Mouse (Mus musculus) brain, embryonic 14.5 days (tissue): ENCODE measurements at regions not wholly inside any gene's neighbourhood (a gene's known extent, or its start where the extent isn't known, plus 50 kb on each side); places are given as distances from the start of the nearest gene placed in this dataset.
A peak's percentile ranks its signal among the peaks of the same experiment; 100 is the strongest.
"Not testable (repeated sequence)": the region's sequence is repeated elsewhere in the genome, so short reads cannot be mapped to it uniquely, and the experiment has no call there.

Experiments used
- DNase-seq: peaks from one replicate; pipeline ENCODE4 v3.0.0-alpha.2; 2011; ENCODE audit warnings: low read depth
- CTCF ChIP-seq: fragments of 200-500 bp; IDR thresholded peaks from 2 replicates; pipeline ENCODE4 v1.5.1; 2012; ENCODE audit warnings: inconsistent platforms, mild to moderate bottlenecking, moderate library complexity, borderline replicate concordance; ENCODE audit not compliant: insufficient read depth, insufficient read length; ENCODE audit errors: extremely low read depth
- POLR2A ChIP-seq: fragments of 200-500 bp; IDR thresholded peaks from 2 replicates; pipeline ENCODE4 v1.6.1; 2012; ENCODE audit warnings: mild to moderate bottlenecking, inconsistent platforms, borderline replicate concordance; ENCODE audit not compliant: poor library complexity, insufficient read depth, insufficient read length, severe bottlenecking; ENCODE audit errors: extremely low read depth

DNA sequence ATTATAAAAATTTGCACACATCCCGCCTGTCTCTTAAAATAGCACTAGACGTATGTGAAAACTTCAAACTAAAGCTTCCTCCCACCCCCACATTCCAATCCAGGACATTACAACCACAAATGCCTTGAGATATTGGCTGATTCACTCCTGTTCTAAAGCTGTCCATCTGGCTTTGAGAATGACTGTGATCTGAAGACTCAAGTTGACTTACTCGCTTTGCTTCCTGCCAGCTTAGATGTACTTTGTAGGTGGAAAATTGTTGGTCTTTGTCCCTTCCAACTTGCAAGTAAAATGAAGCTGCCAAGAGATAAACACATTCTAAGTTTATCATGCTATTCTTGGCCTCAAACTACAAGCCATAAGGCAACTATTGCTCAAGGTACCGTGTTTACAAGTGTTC lies 779.7 kb downstream of the Cetn3 start:
- TF ChIP-seq POLR2A (no peak), CTCF (no peak)
- DNase-seq = peak; percentile 13

DNA sequence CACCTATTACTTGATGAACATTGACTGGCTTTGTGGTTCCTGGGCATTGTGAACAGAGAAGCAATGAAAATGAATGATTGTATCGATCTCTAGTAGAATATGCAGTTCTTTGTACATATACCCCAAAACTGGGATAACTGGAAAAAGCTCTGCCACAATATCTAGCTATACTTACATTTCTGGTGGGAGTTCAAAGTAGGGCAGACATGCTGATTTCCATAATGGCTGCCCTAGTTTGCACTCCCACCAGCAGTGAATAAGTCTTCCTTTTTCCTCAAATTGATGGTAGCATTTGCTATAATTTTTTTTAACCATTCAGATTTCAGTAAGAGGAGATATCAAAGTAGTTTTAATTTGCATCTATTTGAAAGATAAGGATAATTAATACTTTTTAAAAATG lies 788.0 kb downstream of the Cetn3 start:
- no peak for DNase-seq
- no peak for TF ChIP-seq CTCF
- no peak for TF ChIP-seq POLR2A

DNA sequence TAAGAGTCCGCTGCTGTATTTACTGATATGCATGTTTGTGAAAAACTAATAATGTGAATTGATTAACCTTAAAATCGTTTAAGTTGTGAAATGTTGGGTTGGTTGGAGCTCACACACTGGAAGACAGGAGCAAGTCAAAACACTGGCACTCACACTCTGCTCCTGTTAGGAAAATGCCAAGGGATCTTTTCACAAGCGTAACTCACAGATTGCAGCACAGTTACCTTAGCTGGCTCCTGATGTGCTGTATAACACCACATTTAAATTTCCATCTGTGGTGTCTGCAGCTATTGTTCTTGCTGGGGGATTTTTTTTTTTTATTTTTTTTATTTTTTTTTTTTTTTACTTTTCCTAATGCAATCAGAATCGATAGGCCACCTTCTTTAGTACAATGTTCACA lies 795.1 kb downstream of the Cetn3 start:
- no peak for TF ChIP-seq CTCF
- no peak for TF ChIP-seq POLR2A
- DNase-seq = peak; percentile 49

DNA sequence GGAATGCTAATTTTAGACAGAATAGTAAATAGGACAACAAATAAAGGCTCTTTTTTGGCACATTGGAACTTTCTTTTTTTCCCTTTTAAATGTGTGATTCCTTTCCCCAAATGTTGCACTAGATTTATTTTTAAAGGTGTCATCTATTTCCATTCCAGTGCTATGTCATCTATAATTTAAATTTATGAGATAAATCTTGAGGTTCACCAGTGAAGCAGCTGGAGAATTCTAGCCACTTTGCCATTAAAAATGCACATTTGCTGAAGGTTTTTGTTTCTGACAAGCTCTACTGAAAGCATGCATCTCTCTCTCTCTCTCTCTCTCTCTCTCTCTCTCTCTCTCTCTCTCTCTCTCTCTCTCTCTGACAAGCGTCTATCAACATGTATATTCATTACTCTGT lies 803.5 kb downstream of the Cetn3 start:
- no peak for DNase-seq
- TF ChIP-seq CTCF = no peak
- no peak for TF ChIP-seq POLR2A

DNA sequence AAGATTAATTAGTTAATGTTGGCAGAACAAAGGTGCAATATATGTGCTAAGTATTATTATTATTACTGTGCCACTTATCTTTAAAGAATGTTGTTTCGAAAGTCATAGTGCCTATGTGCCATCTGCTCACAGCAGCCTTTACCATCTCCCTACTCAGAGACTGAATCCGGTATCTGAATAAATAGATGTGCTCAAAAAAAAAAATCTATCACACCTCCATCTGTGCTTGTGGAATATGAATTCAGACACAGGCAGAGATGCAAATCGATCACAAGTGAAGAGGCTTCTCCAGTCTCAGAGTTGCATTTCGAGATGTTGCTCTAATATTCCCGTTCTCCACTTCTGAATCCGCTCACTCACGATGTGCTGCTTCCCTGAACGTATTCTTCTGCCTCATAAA lies 811.0 kb downstream of the Cetn3 start:
- peak; percentile 43 for DNase-seq
- TF ChIP-seq POLR2A (no peak), CTCF (no peak)

DNA sequence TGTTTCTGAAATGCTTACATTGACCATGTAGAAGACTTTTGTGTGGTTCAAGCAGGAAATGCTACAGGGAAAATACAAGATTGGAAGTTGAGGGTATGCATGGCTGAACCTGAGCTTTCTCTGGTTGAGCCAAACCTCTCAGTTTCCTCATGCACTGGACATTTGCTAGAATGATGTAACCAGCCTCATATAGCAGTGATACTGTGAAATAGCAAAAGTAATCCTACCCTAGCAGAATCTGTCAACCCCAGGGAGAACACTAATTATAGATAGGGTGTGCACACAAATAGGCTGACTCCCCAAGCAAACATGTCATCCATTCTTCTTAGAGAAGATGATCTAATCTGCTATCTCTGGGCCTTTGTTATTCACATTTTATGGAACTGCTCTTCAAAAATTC lies 812.7 kb downstream of the Cetn3 start:
- DNase-seq = no peak

DNA sequence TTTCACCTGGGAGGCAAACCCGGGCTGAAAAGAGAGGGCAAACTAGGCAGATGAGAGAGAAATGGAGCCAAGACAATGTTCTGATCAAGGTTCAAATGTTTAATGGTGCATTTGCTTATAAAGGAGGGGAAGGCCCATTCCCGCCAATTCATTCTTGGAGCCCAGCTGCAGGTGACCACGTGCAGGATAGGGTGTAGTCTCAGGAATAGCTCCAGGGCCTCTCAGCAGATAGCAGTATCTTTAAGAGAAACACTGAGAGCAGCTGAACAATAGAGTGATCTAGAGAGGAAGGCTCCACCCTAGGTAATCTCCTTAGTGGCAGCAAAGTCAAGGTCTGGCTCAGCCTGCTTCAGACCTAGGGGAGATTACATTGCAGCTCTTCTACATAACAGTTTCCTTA lies 823.0 kb downstream of the Cetn3 start:
- DNase-seq = not testable (repeated sequence)

More for the DNA sequence above, 812.7 kb downstream of the Cetn3 start:
- TF ChIP-seq CTCF (no peak), POLR2A (no peak)

DNA sequence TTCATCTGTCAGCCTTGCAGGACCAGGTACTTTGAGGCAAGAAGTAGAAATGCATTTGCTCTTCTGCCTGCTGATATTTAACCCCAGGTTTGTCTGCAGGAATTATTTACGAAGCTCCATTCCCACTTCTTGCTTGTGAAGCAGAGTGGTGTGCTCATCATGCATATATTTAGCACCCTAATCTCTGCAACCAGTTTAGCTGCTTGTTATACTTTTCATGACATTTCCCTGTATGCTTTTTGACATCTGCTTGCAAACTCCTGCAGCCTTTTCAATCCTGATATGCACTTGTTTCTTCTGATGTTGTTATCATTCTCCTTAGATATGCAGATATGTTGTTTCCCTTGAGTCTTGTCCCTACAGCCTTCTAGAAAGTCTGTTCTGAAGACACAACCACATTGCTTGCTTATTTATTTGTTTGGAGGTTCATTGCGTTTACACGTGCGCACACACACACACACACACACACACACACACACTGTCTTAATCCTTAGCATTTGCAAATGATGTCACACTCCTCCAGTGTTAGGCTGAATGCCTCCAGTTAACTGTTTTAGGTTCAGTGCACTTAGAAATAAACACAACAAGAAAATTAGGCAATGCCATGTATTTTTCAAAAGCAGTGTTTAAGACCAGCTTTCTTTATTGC lies 836.3 kb downstream of the Cetn3 start:
- peak; percentile 62 for DNase-seq
- TF ChIP-seq CTCF = no peak
- TF ChIP-seq POLR2A = no peak

DNA sequence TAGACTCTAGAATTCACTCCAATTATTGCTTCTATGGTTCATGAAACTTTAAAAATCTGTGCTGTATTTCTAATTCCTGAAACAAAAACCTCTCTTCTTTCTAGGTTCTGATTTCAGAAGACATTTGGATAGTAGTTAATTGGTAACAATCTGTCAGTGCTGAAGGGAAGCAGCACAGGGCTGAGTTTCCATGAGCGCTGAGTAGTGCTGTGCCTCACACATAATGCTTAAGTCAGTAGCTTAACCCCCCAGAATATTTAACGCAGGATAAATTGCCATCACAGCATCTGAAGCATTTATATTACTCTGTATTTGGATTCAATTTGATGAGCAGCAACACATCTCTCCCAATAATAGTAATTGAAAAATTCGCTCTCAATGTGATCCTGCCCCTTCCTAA lies 837.2 kb downstream of the Cetn3 start:
- peak; percentile 68 for DNase-seq
- TF ChIP-seq CTCF (no peak), POLR2A (no peak)

DNA sequence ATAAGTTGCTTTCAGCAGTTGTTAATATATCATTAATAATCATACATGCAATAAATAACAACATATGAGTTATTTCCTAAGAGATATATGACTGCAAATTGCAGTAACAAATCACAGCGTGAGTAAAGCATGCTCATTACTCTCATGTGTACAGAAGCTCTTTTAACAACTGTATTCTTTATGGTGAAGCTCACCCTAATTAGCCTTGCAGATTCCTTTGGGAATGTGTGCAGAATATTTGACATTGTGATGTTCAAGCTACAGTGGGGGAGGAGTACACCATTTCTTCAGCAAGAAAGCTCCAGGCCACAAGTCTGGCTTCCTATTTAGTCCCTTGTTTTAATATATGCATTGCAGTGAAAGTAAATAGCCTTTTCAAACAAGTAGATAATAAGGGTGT lies 837.9 kb downstream of the Cetn3 start:
- peak; percentile 92 for DNase-seq
- TF ChIP-seq POLR2A (no peak), CTCF (no peak)

DNA sequence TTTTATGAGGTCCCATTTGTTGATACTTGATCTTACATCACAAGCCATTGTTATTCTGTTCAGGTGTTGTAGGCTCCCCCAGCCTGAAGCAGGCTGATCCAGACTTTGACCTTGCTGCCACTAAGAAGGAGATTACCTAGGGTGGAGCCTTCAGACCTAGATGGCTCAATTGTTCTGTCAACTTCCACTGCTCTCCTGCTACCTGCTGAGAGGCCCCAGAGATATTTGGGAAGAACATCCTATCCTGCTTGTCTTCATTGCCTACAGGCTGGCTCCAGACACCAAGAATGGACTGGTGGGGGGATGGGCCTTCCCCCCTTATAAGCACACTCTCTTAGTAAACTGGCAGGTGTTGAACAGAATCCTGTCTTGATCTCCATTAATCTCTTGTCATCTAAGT lies 845.9 kb downstream of the Cetn3 start:
- DNase-seq = not testable (repeated sequence)
